Mouse (Mus musculus) CD4-positive, CD25-positive, alpha-beta regulatory T cell, adult 4 months (primary cell): ENCODE measurements around the gene Daam2. TPM values are rescaled to one million over a fixed set of nuclear protein-coding genes. Genes with fewer than 3 reads are reported as not detected.

Experiments
- ATAC-seq: one replicate; pipeline ENCODE4 v1.8.0; 2017
- polyA plus RNA-seq, 2 experiments: library from polyadenylated mRNA; unstranded; fragments of 100-300 nt; shearing (Covaris generic); gene quantifications; one replicate each; pipeline ENCODE4 v1.2.1; 2017

The Daam2 gene
- polyA plus RNA-seq, 2 experiments from 2014 or later: 0.04 TPM; not detected in 1

GRCm38 (mm10) chr17:49531661-49532060, 32.5 kb downstream of the Daam2 start:
- no peak for ATAC-seq

DNA sequence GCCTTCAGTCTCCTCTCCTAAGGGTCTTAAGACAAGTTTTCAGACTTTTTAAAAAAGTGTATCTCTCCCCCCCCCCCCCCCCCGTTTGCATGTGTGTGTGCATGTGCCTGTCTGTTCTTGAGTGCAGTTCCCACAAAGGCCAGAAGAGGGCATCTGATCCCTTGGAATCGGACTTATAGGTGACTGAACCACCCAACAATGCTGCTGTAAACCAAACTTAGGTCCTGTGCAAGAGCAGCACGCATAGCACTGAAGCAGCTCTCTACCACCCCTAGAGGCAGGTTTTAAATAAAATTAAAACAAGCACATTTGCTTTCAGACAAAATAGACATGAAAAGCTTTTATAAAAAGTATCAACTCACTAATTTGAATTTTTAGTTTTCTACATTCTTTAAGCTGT, 33.9 kb downstream of the Daam2 start:
- no peak for ATAC-seq

- no peak for ATAC-seq
Measured at GRCm38 (mm10) chr17:49528503-49529205, 35.5 kb downstream of the Daam2 start.

DNA sequence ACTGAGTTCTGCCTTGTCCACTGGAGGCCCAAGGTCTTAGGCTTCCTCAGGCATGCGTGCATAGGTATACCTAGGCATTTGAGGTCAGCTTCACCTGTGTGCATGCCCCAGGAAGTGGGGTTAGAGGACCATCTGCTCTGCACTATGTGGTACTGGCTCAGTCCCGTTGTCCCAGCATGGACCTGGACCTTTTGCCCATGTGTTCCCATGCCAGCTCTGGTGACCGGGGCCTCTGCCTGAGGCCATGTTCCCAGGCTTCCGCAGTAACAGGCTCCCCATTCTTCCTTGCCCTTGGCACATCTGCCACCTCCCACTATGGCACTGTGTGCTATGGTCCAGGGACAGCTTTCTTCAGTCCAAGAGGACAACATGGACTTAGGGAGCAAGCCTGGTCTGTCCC, 36.1 kb downstream of the Daam2 start:
- no peak for ATAC-seq

GRCm38 (mm10) chr17:49526566-49526965, 37.6 kb downstream of the Daam2 start:
- no peak for ATAC-seq

DNA sequence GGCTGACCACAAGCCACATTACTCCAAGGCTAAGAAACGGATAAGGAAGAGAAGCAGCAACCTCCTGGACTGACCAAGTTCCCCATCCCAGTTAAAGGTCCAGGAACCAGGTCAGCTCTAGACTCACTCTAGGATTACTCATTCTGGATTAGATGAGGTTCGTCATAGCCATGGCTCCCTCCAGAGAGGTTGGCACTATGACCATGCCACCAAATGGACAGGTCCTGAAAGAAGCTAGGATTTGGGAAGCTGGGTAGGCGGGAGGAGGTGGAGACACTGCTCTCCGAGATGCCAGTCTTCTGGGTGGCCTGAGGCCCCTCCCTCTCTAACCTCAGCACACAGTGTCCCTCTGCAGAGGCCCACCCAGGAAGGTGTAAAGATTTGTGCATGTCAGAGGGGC, 38.2 kb downstream of the Daam2 start:
- no peak for ATAC-seq

DNA sequence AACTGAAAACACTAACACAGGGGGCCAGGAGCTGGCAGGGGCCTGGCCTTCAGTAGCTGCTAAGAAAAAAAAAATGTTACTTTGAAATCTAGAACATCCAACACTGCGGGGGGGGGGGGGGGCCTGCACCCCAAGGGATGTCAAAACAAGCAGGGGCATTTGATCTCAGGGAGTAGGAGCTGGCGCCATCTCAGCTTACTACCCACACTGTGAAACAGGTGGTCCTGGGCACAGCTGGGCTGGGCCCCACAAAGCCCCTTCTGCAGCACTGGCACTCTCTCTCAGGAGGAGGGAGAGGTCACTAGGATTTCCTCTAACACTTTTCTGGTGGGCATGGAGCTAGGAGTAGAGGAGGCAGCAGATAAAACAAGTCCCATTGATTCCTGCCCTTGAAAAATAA, 39.6 kb downstream of the Daam2 start:
- ATAC-seq: no peak

DNA sequence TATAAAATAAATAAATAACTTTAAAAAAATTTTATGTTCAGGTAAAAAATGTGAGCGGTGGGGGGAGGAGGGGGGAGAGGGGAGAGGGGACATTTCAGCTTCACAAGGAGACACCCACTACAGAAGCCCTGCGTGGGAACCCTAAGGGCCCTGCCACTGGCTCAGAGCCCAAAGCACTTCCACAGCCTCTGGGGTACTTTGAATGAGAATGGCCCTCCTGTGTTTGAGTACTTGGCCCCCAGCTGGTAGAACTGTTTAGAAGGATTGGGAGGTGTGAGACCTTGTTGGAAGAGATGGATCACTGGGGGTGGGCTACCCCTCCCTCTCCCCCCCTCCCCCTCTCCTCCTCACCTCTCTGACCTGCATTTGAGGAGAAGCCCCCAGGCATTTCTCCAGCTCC, 41.7 kb downstream of the Daam2 start:
- no peak for ATAC-seq

GRCm38 (mm10) chr17:49522002-49522401, 42.1 kb downstream of the Daam2 start:
- no peak for ATAC-seq

- ATAC-seq: no peak
Measured at GRCm38 (mm10) chr17:49520674-49521073, 43.5 kb downstream of the Daam2 start.

DNA sequence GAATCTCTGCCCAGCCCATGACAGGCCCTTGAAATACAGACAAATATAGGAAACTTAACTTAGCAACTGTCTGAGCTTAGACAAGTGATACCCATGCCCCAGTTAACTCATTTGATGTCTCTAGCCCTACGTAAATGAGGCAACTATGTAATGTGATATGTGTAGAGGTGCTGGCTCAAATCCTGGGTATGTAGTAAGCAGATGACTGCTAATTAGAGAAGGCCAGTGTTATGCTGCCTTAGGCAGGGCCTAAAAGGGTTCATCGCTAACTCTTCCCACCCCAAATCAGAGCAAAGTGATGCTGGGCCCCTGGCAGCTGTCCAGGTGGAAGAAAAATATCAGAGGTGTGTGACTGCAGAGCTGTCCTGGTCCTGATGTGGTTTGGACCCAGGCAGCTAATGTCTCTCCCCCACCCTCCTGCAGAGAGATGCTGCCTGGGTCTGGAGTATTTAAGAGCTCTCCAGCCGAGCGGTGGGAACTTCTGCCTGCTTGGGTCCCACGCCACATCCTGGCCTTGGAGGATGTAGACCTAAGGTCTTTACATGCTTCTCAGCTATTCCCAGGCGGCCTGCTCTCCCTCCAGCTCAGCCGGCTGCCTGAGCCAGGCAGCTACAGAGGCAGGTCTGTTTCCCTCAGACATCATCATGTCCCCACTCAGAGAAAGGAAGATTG, 44.4 kb downstream of the Daam2 start:
- ATAC-seq: no peak

GRCm38 (mm10) chr17:49517091-49517490, 47.1 kb downstream of the Daam2 start:
- no peak for ATAC-seq

- ATAC-seq: no peak
Measured at GRCm38 (mm10) chr17:49515678-49516077, 48.5 kb downstream of the Daam2 start.

- no peak for ATAC-seq
Measured at GRCm38 (mm10) chr17:49515141-49515540, 49.0 kb downstream of the Daam2 start.

- no peak for ATAC-seq
Measured at GRCm38 (mm10) chr17:49512671-49513085, 51.5 kb downstream of the Daam2 start.

DNA sequence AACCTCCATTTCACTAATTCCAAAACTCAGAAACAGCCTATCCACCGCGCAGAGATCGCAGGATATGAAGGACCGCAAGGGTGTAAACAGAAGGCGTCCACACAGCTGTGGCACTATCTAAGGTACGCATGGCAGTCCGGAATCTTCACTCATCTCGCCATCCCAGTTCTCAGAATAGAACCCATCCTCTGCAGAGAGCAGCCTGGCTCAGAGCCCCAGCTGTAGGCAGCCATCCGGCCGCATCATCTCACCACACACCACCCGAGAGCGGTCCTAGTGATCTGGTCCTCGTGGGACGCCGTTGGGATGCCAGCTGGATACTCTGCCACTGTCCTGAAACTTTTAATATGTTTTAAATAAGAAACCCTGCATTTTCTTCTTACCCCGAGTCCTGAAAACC, 54.7 kb downstream of the Daam2 start:
- ATAC-seq: no peak

- ATAC-seq: no peak
Measured at GRCm38 (mm10) chr17:49503246-49503900, 60.8 kb downstream of the Daam2 start.

DNA sequence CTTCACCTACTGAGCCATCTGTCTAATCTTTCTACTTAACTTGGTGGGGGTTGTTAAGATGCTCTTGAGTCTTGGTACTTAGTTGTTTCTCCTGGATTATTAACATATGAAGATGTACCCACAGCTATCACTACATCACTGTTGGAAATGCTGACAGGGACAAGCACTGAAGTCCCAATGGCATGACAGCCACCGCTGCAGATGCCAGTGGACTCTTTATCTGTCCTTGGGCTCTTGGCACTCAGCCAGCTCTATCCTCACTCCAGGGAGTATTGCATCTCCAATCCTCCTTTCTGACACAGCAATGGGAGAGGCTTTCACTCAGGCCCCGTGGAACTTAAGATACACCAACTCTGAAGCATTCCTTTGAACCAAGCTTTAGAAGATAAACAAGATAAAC, 63.9 kb downstream of the Daam2 start:
- no peak for ATAC-seq

GRCm38 (mm10) chr17:49499635-49500034, 64.5 kb downstream of the Daam2 start:
- ATAC-seq: no peak

- ATAC-seq: no peak
Measured at GRCm38 (mm10) chr17:49498169-49498568, 66.0 kb downstream of the Daam2 start.

GRCm38 (mm10) chr17:49493276-49493675, 70.9 kb downstream of the Daam2 start:
- no peak for ATAC-seq

GRCm38 (mm10) chr17:49489098-49489497, 75.0 kb downstream of the Daam2 start:
- no peak for ATAC-seq

DNA sequence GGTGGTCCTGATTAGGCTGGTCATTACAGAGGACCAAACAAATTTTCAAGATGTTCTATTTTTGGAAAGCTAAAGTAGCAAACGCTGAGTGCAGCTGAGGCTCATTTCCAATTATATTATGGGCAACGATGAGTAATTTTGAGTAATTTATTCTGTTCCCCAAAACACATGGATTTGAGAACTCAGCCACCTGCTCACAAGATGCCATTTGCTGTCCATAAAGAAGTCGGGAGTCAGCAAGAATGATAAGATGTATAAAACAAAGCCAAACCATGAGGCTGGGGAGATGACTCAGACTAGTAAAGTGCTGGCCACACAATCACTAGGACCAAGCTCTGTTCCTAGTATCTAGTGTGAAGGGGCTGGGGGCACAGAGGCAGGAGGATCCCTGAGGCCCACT, 79.7 kb downstream of the Daam2 start:
- ATAC-seq: no peak

- ATAC-seq: no peak
Measured at GRCm38 (mm10) chr17:49481876-49482275, 82.3 kb downstream of the Daam2 start.
